Mouse (Mus musculus) heart, postnatal 0 days (tissue): Measurements from ENCODE around the gene Nfe2.

Experiments used
- CTCF ChIP-seq: IDR thresholded peaks from 2 replicates; pipeline ENCODE4 v1.5.1; 2016; ENCODE audit warnings: antibody characterized with exemption, control low read depth, low read depth
- EP300 ChIP-seq: IDR thresholded peaks from 2 replicates; pipeline ENCODE4 v1.6.1; 2016; ENCODE audit warnings: antibody characterized with exemption, low read depth

GRCm38 (mm10) chr15:103242885-103243284, 15.3 kb downstream of the Nfe2 start:
- TF ChIP-seq EP300 (no peak), CTCF (no peak)
